Mouse (Mus musculus) stomach, postnatal 0 days (tissue): Measurements from ENCODE around the gene Sox5. TPM values are rescaled to one million over a fixed set of nuclear protein-coding genes. Genes with fewer than 3 reads are reported as not detected.
A peak's percentile ranks its signal among the peaks of the same experiment; 100 is the strongest.

Source experiments
- ATAC-seq: fragments of 200-750 bp; cut with Nextera tagmentation; 2 replicates; pipeline ENCODE4 v1.8.0; 2017; ENCODE audit not compliant: low FRiP score, low TSS enrichment
- DNase-seq: peaks from one replicate; pipeline ENCODE4 v3.0.0-alpha.2; 2016; ENCODE audit warnings: low spot score
- H3K27ac ChIP-seq: fragments of 300-500 bp; sonication (generic); replicated peaks from 2 replicates; pipeline ENCODE4 v1.5.1; 2014; ENCODE audit warnings: mild to moderate bottlenecking, control low read depth
- H3K27me3 ChIP-seq: fragments of 300-500 bp; sonication (generic); 2 replicates; pipeline ENCODE4 v1.6.1; 2014; ENCODE audit warnings: low read length; ENCODE audit not compliant: control insufficient read depth, insufficient read depth
- H3K36me3 ChIP-seq: fragments of 300-500 bp; sonication (generic); 2 replicates; pipeline ENCODE4 v1.6.1; 2014; ENCODE audit warnings: low read length, mixed read lengths; ENCODE audit not compliant: control insufficient read depth, insufficient read depth
- H3K4me1 ChIP-seq: fragments of 300-500 bp; sonication (generic); replicated peaks from 2 replicates; pipeline ENCODE4 v1.6.1; 2014; ENCODE audit warnings: antibody characterized with exemption; ENCODE audit not compliant: control insufficient read depth, insufficient read depth
- H3K4me2 ChIP-seq: fragments of 300-500 bp; sonication (generic); replicated peaks from 2 replicates; pipeline ENCODE4 v1.6.1; 2014; ENCODE audit warnings: low read depth, mild to moderate bottlenecking, control low read depth, moderate library complexity
- H3K4me3 ChIP-seq: fragments of 300-500 bp; sonication (generic); 2 replicates; pipeline ENCODE4 v1.5.1; 2014; ENCODE audit warnings: low read depth, low read length, control low read depth
- H3K9ac ChIP-seq: fragments of 300-500 bp; sonication (generic); 2 replicates; pipeline ENCODE4 v1.6.1; 2014; ENCODE audit warnings: mild to moderate bottlenecking, low read length, control low read depth, mixed read lengths
- H3K9me3 ChIP-seq: fragments of 300-500 bp; sonication (generic); 2 replicates; pipeline ENCODE4 v1.6.1; 2016; ENCODE audit warnings: low read length; ENCODE audit not compliant: control insufficient read depth
- CTCF ChIP-seq: IDR thresholded peaks from 2 replicates; pipeline ENCODE4 v1.5.1; 2016; ENCODE audit warnings: antibody characterized with exemption, low read depth, mild to moderate bottlenecking, moderate library complexity
- EP300 ChIP-seq: optimal IDR thresholded peaks from 2 replicates; pipeline ENCODE3; 2016; ENCODE audit warnings: antibody characterized with exemption
- WGBS: fragments of 180-500 bp; shearing (Covaris S2); extraction: QIAGEN DNeasy Blood & Tissue Kit; methylation state at CpG from one replicate; pipeline ENCODE4 v1.1.7; 2014; 5-methylcytosine and 5-hydroxymethylcytosine counted together
- polyA plus RNA-seq: library from polyadenylated mRNA; unstranded; fragments of >200 nt; fragmentation: Nextera tagmentation; extraction: Ambion mirVana; gene quantifications from 2 replicates; pipeline ENCODE4 v1.2.1, GENCODE M21; 2015

Gene Sox5
- polyA plus RNA-seq, 1 experiment from 2014 or later: 9.8 TPM

- Histone ChIP-seq H3K4me1 (no peaks in the 10 kb centered on the region), H3K4me2 (no peak overlapping the region), H3K9ac (no peak overlapping the region), H3K36me3 (no peaks in the 10 kb centered on the region), H3K4me3 (no peak overlapping the region), H3K27ac (no peak overlapping the region), H3K27me3 (no peaks in the 10 kb centered on the region), H3K9me3 (no peaks in the 10 kb centered on the region)
- TF ChIP-seq CTCF: no peak
- TF ChIP-seq EP300: no peak
- DNase-seq (no peak), ATAC-seq (no peak)
- WGBS: 51% methylated on average over 11 of the region's 11 CpGs
Measured at GRCm38 (mm10) chr6:144491761-144492415, 289.9 kb downstream of the Sox5 start.

DNA sequence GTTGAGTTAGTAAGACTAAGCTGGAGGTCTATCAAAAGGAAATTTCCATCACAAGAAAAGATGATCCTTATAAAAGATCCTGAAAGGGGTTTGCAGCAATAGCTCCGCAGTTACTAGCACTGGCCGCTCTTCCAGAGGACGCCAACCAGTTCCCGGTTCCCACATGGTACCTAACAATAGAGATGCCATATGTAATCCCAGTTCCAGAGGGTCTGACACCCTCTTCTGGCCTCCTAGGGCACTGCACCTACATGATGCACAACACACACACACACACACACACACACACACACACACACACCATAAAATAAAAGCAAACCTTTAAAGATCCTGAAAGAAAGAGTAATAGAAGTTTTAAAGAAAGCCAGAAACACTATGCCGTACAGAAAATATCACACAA lies 290.9 kb downstream of the Sox5 start:
- no peak overlapping the region for H3K27ac ChIP-seq
- TF ChIP-seq CTCF (peak; percentile 14; the same call in 1 of the 2 replicates), EP300 (no peak)
- DNase-seq: no peak
- no peaks in the 10 kb centered on the region for H3K27me3 ChIP-seq
- H3K4me2 ChIP-seq: no peak overlapping the region
- no peak overlapping the region for H3K9ac ChIP-seq
- H3K4me1 ChIP-seq: no peaks in the 10 kb centered on the region
- H3K36me3 ChIP-seq: no peaks in the 10 kb centered on the region
- WGBS: 95% methylated on average over 5 of the region's 5 CpGs
- no peak for ATAC-seq
- H3K4me3 ChIP-seq: no peak overlapping the region
- no peaks in the 10 kb centered on the region for H3K9me3 ChIP-seq

DNA sequence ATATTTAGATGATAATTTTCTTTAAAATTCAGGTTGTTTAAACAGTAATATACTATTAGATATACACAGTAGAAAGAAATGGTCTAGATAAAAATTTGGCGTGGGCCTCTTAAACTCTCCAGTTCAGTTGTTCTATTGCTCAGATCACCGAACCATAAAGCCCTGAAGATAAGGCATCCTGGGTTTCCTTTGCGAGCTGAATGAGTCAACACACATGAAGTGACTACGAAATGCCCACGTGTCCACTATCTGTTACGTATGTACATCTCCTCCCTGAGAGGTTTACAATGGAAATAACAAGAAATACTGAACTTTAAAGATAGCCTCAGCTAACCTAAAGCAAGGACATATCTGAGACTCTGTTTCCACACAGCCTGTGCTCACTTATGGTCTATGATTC lies 296.2 kb downstream of the Sox5 start:
- no peaks in the 10 kb centered on the region for H3K27me3 ChIP-seq
- H3K4me1 ChIP-seq: no peaks in the 10 kb centered on the region
- H3K4me3 ChIP-seq: no peak overlapping the region
- DNase-seq (no peak), ATAC-seq (no peak)
- WGBS: 81% methylated on average over 6 of the region's 6 CpGs
- no peaks in the 10 kb centered on the region for H3K9me3 ChIP-seq
- H3K4me2 ChIP-seq: no peak overlapping the region
- no peak overlapping the region for H3K9ac ChIP-seq
- H3K27ac ChIP-seq: no peak overlapping the region
- no peak for TF ChIP-seq CTCF
- TF ChIP-seq EP300: no peak
- no peaks in the 10 kb centered on the region for H3K36me3 ChIP-seq

DNA sequence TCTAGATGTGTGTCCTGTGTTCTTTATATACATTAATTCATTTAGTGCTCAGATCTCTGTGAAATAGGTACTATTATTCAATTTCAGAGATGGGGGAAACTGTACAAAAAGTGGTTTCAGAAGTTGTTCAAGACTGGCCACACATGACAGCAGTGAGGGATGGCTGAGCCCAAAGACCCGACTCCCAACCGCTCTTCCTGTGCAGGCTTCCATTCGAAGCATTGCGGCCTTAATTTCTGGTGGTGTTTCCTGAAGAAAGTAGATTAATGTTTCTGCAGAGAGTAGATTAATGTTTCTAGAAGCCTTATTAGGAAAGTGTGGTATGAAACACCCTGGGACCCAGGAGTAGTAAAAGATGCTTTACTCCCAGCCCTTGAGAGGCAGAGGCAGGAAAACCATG lies 298.6 kb downstream of the Sox5 start:
- no peak for TF ChIP-seq CTCF
- no peak for TF ChIP-seq EP300
- no peak for ATAC-seq
- Histone ChIP-seq H3K9me3 (no peaks in the 10 kb centered on the region), H3K36me3 (no peaks in the 10 kb centered on the region), H3K9ac (no peak overlapping the region), H3K4me3 (no peak overlapping the region), H3K27me3 (no peaks in the 10 kb centered on the region), H3K27ac (no peak overlapping the region), H3K4me1 (no peaks in the 10 kb centered on the region), H3K4me2 (no peak overlapping the region)
- DNase-seq: no peak
- WGBS: 80% methylated on average over 4 of the region's 4 CpGs

DNA sequence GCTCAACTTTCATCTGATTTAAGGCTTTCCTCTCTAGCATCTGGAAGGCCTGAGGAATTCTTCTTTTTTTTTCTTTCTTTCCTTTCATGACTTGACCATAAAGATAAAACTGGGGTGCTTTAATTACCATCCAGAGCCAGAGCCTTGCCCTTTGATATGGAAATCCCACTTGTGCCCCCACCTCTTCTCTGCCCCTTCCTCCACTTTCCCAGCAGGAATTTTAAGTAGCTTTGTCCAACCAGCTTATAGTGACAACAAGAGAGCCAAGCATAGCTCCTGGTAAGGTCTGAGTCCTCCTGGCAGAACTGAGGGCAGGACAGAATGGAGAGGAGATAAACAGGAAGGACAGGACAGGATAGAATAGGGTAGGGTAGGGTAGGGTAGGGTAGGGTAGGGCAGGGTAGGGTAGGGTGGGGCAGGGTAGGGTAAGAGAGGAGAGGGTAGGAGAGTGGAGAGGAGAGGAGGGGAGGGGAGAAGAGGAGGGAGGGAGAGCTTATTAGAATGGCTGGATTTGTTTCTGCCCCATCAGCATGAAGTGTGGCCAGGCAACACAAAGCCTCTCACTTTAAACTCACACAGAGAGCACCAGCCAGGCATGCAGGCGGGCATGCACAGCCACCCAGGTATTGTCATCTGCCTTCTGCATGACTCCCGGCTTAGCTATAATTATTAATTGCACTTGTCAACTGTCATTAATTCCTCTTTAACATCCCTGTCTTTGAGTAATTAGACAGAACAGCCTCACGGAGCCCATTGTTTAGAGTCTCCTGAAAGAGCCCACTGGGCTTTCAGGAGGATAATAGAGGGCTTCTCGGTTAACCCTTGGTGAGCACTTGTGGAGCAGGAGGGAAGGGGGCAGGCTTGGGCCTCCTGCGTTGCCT lies 300.9 kb downstream of the Sox5 start:
- no peak overlapping the region for H3K27ac ChIP-seq
- 37% methylated on average over 5 of the region's 5 CpGs for WGBS
- ATAC-seq (no peak), DNase-seq (no peak)
- H3K4me2 ChIP-seq: no peak overlapping the region
- no peaks in the 10 kb centered on the region for H3K4me1 ChIP-seq
- TF ChIP-seq EP300 (no peak), CTCF (no peak)
- H3K36me3 ChIP-seq: no peaks in the 10 kb centered on the region
- no peak overlapping the region for H3K9ac ChIP-seq
- no peak overlapping the region for H3K4me3 ChIP-seq
- no peaks in the 10 kb centered on the region for H3K9me3 ChIP-seq
- no peaks in the 10 kb centered on the region for H3K27me3 ChIP-seq

DNA sequence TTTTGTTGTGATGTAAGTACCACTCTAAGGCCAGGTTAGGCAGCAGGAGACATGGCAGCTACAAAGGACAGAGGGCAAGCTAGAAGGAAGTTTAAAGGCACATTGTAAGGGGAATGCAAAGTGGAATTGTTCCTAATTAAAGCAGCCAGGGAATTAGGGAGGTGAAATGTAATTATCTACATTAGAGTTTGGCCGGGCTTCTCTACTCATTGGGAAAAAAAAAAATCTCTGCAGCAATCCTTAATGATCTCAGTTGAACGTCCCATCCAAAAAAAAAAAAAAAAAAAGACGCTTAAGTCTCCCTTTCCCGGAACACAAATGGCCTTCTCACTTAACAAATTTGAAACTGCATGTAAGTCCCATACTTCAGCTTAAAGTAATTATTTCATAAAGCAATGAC lies 301.9 kb downstream of the Sox5 start:
- 64% methylated on average over 4 of the region's 4 CpGs for WGBS
- Histone ChIP-seq H3K27ac (no peak overlapping the region), H3K4me1 (no peaks in the 10 kb centered on the region), H3K4me3 (no peak overlapping the region), H3K27me3 (no peaks in the 10 kb centered on the region), H3K36me3 (no peaks in the 10 kb centered on the region), H3K9me3 (no peaks in the 10 kb centered on the region), H3K9ac (no peak overlapping the region), H3K4me2 (no peak overlapping the region)
- ATAC-seq (no peak), DNase-seq (no peak)
- no peak for TF ChIP-seq EP300
- no peak for TF ChIP-seq CTCF
